Mouse (Mus musculus) bone marrow macrophage, adult 2 months (primary cell): ENCODE results near the gene Ppp2r2c.

Experiments
- CTCF ChIP-seq: IDR thresholded peaks from 2 replicates; pipeline ENCODE4 v1.5.1; 2012; ENCODE audit warnings: low read depth, mild to moderate bottlenecking, low read length, moderate library complexity
- POLR2A ChIP-seq: IDR thresholded peaks from 2 replicates; pipeline ENCODE4 v1.6.1; 2012; ENCODE audit warnings: mild to moderate bottlenecking, low read depth, low read length, borderline replicate concordance

DNA sequence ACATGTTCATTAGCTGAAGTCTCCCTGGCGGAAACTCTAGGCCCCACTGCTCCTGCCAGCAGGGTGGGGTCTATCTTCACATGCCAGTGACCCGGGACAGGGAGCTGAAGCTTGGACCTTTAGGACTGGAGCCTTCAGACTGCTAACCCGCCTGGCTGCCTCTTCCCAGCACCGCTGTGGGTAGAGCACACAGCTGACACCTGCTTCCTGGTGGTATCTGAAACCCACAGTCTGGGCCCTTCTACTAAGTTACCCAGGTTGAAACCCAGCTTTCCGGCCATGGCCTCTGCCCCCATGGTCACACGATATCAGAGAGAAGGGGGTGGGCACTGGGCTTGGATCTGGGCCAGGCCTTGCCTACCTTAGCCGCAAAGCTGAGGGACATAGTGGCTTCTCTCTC is 111.3 kb downstream of the Ppp2r2c start:
- TF ChIP-seq POLR2A (no peak), CTCF (no peak)
